Mouse (Mus musculus) testis, adult 2 months (tissue): Measurements from ENCODE around the gene Lctl. TPM values are rescaled to one million over a fixed set of nuclear protein-coding genes. Genes with fewer than 3 reads are reported as not detected.

Source experiments
- H3K27ac ChIP-seq: fragments of 200-500 bp; 2 replicates; pipeline ENCODE4 v1.5.1; 2012; ENCODE audit warnings: low read depth, low read length; ENCODE audit not compliant: control insufficient read depth, insufficient read depth
- H3K27me3 ChIP-seq: fragments of 200-500 bp; 2 replicates; pipeline ENCODE4 v1.6.1; 2012; ENCODE audit warnings: mild to moderate bottlenecking, low read length, moderate library complexity; ENCODE audit not compliant: control insufficient read depth, insufficient read depth
- H3K36me3 ChIP-seq: fragments of 200-500 bp; 2 replicates; pipeline ENCODE4 v1.6.1; 2012; ENCODE audit warnings: mild to moderate bottlenecking, low read length; ENCODE audit not compliant: control insufficient read depth, insufficient read depth
- H3K4me1 ChIP-seq: fragments of 200-500 bp; 2 replicates; pipeline ENCODE4 v1.6.1; 2012; ENCODE audit warnings: low read length; ENCODE audit not compliant: control insufficient read depth, insufficient read depth
- H3K4me3 ChIP-seq: fragments of 200-500 bp; 2 replicates; pipeline ENCODE4 v1.5.1; 2012; ENCODE audit warnings: low read depth, mild to moderate bottlenecking, low read length, moderate library complexity, mixed read lengths; ENCODE audit not compliant: control insufficient read depth
- CTCF ChIP-seq: fragments of 200-500 bp; IDR thresholded peaks from 2 replicates; pipeline ENCODE4 v1.5.1; 2012; ENCODE audit warnings: low read depth, mild to moderate bottlenecking, inconsistent platforms, low read length, moderate library complexity; ENCODE audit not compliant: control insufficient read depth, insufficient read depth, insufficient replicate concordance
- POLR2A ChIP-seq: fragments of 200-500 bp; IDR thresholded peaks from 2 replicates; pipeline ENCODE4 v1.6.1; 2012; ENCODE audit warnings: low read depth, mild to moderate bottlenecking, inconsistent platforms, low read length, moderate library complexity; ENCODE audit not compliant: control insufficient read depth
- polyA plus RNA-seq: library from polyadenylated mRNA; depleted of rRNA; stranded (reverse); fragments of >200 nt; gene quantifications from 2 replicates; pipeline ENCODE4 v1.2.3, GENCODE M21; 2012; rRNA removed

The Lctl gene
- polyA plus RNA-seq, result 0.17 and 0.49 TPM in 2 replicates

DNA sequence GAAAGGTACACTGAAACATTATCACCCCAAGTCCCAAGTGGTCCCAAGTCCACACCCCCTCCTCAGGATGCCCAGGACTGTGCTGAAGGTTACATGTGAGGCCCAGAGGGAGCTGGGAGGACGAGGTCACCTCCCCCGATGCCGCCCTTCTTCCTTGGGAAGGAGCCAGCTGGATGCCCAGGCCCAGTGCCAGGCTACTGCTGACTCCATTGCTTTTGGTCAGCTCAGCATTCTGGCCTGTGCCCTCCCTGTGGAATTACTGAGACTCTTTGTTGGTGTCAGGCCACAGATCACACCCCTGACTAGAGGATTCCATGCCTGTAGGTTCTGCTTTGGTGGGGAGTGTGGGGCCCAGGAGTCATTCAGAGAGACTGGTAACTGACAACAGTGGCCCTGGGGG lies at the start of gene Lctl:
TSS of gene Lctl (plus strand) at position 272 of the 400 bp plus-strand sequence.
- TF ChIP-seq CTCF, result no peak
- no peak for TF ChIP-seq POLR2A
- Histone ChIP-seq H3K36me3 (no peaks in the 10 kb centered on the region), H3K4me1 (no peaks in the 10 kb centered on the region; the same call in 1 of the 2 replicates), H3K27ac (no peak within 1 kb of the TSS), H3K4me3 (no peak within 1 kb of the TSS), H3K27me3 (no peaks in the 10 kb centered on the region)

DNA sequence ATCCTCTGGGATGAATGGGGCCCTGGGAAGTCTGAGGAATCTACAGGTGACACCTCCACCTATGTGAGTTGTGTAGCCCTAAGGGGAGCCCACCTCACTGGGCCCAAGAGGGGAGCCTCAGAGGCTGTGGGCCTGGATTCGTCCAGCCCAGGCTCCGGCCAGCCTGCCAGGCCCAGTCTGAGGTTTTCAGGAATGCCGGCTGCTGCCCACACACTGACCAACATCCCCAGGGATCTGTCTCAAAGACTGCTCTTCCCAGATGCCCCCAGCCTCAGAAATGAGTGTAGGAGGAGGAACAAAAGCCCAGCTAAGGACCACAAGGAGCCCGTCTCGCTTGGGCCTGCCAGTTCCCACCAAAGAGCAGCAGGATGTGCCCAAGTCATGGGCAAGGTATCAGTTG lies 49.2 kb upstream of the Lctl start:
- Histone ChIP-seq H3K27me3 (no peaks in the 10 kb centered on the region), H3K36me3 (no peaks in the 10 kb centered on the region), H3K27ac (no peak overlapping the region), H3K4me3 (no peak overlapping the region), H3K4me1 (no peaks in the 10 kb centered on the region; the same call in 1 of the 2 replicates)
- TF ChIP-seq POLR2A (no peak), CTCF (no peak)

DNA sequence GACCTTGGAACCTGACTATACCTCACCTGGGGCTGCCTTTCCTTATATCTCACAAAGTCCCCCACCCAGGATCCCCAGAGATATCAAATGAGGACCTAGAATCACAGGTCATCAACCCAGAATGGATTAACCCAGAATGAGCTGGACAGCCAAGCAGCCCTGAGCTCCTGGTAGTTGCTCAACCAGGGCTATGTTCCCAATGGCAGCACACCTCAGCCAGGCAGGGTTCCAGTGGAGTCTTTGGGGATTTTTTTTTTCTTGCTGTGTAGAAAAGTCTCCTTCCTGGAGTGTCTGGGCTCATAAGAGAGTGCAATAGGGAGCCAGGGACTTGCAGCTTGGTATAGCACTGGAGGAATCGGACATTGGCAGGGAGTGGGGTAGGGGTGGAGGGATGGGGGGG lies 48.4 kb upstream of the Lctl start:
- H3K36me3 ChIP-seq, result no peaks in the 10 kb centered on the region
- H3K27me3 ChIP-seq, result no peaks in the 10 kb centered on the region
- no peak overlapping the region for H3K27ac ChIP-seq
- H3K4me1 ChIP-seq, result no peaks in the 10 kb centered on the region; the same call in 1 of the 2 replicates
- H3K4me3 ChIP-seq, result no peak overlapping the region
- no peak for TF ChIP-seq POLR2A
- no peak for TF ChIP-seq CTCF

DNA sequence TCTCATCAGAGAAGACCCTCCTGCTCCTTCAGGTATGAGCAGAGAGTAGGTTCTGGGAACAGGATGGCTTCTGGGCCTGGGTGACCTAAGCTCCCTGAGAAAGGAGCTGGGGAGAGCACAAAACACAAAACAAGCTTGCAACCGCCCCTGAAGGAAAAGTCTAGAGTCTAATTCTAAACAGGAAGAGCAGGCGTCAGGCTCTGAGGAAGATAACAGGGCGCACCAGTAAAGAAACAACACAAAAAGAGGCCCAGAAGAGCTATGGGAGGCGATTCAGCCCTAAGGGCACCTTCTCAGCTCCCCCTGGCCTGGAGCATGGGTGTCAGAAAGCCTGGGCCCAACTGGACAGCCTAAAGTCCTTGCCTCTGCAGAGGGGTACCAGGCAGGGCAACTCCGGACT lies 47.8 kb upstream of the Lctl start:
- TF ChIP-seq CTCF, result no peak
- TF ChIP-seq POLR2A, result no peak
- H3K4me3 ChIP-seq, result no peak overlapping the region
- no peaks in the 10 kb centered on the region; the same call in 1 of the 2 replicates for H3K4me1 ChIP-seq
- no peak overlapping the region for H3K27ac ChIP-seq
- H3K36me3 ChIP-seq, result no peaks in the 10 kb centered on the region
- no peaks in the 10 kb centered on the region for H3K27me3 ChIP-seq

DNA sequence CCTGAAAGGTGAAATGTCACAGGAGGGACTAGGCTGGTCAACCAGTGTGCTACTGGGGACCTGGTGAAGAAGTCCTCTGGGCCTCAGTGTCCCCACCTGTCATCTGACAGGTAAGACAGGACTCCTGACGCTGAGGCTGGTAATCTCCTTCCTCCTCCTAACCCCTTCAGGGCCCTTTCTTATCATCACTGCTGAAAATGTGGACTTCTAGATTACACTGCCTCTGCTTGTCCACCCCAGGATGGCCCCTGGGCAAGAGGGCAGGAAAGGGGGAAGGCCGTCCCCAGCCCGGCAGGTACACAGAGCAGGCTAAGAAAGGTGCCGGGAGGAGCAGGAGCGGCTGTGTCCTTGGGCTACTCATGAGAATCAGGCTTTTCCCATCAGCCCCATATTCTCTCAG lies 46.3 kb upstream of the Lctl start:
- no peak overlapping the region for H3K27ac ChIP-seq
- no peaks in the 10 kb centered on the region; the same call in 1 of the 2 replicates for H3K4me1 ChIP-seq
- H3K27me3 ChIP-seq, result no peaks in the 10 kb centered on the region
- H3K4me3 ChIP-seq, result no peak overlapping the region
- no peaks in the 10 kb centered on the region for H3K36me3 ChIP-seq
- TF ChIP-seq POLR2A (no peak), CTCF (no peak)

DNA sequence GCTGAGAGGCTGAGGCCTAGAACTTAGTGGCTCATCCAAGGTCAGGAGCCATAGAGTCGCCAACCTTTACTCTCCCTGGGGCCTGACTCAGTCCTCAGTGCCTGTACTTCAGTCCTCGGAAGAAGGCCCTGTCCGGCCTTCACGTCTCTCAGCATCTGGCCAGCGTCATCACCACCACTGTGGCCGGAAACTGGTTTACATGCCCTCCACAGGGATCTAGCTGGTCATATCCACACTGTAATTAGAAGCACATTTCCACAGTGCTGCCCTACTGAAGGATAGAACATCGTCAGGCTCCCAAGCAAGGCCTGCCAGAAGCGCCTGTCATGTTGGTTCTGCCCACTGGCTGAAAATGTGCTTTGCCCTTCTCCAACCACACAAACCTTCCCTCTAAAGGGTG lies 42.1 kb upstream of the Lctl start:
- Histone ChIP-seq H3K27me3 (no peaks in the 10 kb centered on the region), H3K4me3 (no peak overlapping the region), H3K36me3 (no peaks in the 10 kb centered on the region), H3K4me1 (no peaks in the 10 kb centered on the region), H3K27ac (no peak overlapping the region)
- TF ChIP-seq CTCF (no peak), POLR2A (no peak)

DNA sequence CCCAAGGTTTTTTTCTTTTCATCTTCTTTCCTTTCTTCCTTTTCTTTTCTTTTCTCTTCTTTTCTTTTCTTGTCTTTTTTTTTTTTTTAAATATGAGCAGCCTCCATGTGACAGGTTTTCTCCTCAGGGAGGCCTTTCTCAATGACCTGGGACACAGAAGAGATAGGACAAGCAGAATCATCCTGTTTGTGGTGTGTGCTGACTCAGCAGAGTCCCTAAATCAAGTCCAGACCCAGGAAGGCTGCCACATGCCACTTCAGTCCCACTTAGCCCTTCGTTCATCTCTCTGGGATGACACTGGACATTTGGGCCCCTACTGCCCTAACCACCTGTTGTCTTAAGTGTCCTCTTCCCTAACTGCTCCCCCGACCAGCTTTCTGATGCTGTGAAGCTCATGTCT lies 40.5 kb upstream of the Lctl start:
- Histone ChIP-seq H3K27me3 (no peaks in the 10 kb centered on the region), H3K4me3 (no peak overlapping the region), H3K36me3 (no peaks in the 10 kb centered on the region), H3K27ac (no peak overlapping the region), H3K4me1 (no peaks in the 10 kb centered on the region)
- TF ChIP-seq CTCF (no peak), POLR2A (no peak)

DNA sequence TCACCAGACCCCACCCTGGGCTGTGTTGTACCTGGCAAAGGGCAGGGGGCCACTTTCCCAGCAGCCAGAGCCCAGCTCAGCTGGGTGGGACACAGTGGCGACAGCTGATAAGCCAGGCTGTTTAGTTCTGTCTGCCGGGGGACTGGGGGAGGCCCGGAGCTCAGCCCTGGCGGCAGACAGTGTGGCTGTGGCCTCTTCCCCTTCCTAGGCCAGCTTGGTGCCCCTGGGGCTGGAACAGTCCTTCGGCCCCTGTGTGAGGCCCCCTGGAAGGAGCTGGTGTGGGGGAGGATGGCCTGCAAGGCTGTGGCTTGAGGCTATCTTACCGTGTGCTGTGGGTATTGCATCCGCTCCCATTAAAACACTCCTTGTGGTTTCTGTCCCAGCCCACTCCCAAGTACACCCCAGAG lies 38.6 kb upstream of the Lctl start:
- Histone ChIP-seq H3K4me1 (no peaks in the 10 kb centered on the region), H3K27me3 (no peaks in the 10 kb centered on the region), H3K27ac (no peak overlapping the region), H3K4me3 (no peak overlapping the region), H3K36me3 (no peaks in the 10 kb centered on the region)
- TF ChIP-seq CTCF (no peak), POLR2A (no peak)
